Mouse (Mus musculus): ENCODE measurements at regions not wholly inside any gene's neighbourhood (a gene's known extent, or its start where the extent isn't known, plus 50 kb on each side); places are given as distances from the start of the nearest gene placed in this dataset.

DNA sequence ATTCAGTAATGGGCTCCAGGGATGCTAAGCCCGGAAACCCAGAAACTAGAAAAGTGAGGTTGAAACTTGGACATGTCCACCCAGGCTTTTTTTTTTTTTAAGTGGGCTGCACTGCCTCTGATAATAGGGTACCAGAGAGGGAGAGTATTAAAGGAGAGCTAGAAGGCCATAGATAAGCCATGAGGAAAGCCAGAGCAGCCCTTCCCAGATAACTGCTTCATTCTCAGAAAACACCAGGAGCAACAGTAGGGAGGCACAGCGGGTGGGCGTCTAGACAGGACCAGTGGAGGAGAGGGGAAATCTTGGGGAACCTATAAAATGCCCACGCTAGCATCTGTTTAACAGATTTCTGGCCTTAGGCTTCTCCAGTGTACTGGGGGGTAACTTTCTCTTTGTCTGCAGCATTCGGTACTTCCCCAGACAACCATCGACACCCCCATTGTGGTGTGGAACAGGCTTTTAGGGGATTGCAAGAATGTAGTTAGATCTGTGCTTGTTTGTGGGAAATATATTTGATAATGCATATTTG lies 389.0 kb upstream of the Pmfbp1 start:
- TF ChIP-seq POLR2A (IDR thresholded peaks at IDR 0.05; ENCODE audit: borderline replicate concordance, extremely low read depth, low read depth, low read length): no peak
- TF ChIP-seq CTCF (IDR thresholded peaks at IDR 0.05; ENCODE audit: insufficient read depth, low read length): no peak

All from lung, adult 2 months (tissue).